Mouse (Mus musculus) mouse embryonic stem cell (cell line): ENCODE measurements around the gene Tax1bp3.

Experiments used
- in situ Hi-C, 2 experiments: fragments of 300-500 bp; cut with MboI; formaldehyde crosslinking; loops; 1 replicate in 1 of 2; 3 replicates in 1 of 2; pipeline ENCODE4 v1.14.3; 2019 to 2020; ENCODE audit warnings: low sequenced_read_pairs in 2 of 2, low pct_unique_long_range_greater_than_20kb in 1 of 2, mixed read lengths in 1 of 2; ENCODE audit not compliant: unreplicated experiment in 1 of 2

Tax1bp3 gene

DNA sequence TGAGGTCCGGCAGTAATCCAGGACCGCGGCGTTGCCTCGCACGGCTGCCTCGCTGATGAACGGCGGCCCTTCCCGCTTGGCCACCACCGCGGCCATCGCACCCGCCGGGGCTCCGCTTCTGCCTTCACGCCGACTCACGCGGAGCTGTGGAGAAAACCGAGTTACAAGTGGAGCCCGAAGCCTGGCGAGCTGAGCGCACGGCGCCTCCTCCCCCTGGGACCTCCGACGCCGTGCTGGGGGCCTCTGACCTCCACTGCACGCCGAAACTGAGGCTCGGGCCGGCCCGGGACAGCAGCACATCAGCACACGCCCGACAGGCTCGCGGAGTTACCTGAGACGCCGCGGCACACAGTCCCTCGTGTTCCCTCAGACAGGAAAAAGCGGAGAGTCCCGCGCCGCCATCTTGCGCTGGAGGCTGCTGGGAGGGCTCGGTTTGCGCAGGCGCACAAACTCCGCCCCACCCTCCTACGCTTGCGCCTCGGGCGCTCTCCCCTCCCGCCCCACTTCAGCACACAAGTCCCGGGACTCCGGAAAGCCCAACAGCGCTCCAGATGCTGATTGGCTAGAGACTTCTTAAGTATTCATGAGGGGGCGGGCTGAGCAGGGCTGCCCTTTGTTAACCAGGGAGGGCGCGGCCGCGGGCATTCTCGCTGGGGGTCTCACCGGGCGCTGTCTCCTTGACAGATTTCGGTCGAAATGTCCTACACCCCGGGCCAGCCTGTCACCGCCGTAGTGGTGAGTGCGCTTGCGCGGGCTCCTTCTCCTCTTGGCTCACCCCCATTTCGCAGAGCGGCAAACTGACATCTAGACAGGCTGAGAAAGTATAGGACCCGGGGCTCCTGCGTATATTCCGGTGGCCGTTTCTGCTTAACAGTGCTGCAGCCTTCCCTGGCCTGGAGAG is at the start of gene Tax1bp3, which contains the start of gene Emc6:
TSS of gene Tax1bp3 (plus strand) at position 476 of the 901 bp plus-strand sequence.
TSS of gene Emc6 (minus strand) at position 430 of the 901 bp plus-strand sequence.
- in situ Hi-C loops, result no loop called here

DNA sequence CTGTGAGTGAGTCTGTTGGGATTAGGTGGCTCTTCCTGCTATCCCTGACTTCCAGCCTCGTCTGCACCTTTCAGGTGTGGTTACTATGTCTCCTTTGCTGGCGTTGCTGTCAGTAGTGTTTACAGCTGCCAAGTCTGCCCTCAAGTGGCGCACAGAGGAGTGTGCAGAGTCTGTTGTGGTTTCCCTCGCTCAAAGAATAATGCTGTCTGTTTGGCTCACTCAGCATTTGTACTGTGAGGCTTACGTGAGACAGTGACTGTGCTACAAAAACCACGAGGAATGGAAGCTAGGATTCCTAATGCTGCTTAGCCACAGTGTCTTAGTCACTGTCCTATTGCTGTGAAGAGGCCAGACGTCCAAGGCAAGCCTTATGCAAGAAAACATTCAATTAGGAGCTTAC is 45.9 kb upstream of the Tax1bp3 start:
- in situ Hi-C loops, result no loop called here

DNA sequence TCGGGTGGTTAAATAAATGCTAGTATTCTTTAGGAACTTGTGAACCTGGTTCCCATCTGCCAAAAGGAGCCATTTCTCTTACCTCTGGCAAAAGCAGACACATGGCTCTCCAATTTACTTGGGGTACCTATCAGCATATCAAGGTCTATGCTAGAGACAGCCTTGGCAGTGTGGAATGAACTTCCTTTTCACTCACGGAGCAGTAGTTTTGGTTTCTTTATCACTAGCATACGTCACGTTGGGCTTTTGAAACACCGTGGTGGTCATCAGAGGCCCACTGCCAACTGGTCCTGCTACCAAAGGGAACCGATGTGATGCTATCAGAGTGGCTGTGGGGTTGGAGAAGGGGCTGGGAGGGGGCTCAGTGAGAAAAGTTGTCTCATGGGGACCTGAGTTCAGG is 43.9 kb upstream of the Tax1bp3 start:
- in situ Hi-C loops, result no loop called here

DNA sequence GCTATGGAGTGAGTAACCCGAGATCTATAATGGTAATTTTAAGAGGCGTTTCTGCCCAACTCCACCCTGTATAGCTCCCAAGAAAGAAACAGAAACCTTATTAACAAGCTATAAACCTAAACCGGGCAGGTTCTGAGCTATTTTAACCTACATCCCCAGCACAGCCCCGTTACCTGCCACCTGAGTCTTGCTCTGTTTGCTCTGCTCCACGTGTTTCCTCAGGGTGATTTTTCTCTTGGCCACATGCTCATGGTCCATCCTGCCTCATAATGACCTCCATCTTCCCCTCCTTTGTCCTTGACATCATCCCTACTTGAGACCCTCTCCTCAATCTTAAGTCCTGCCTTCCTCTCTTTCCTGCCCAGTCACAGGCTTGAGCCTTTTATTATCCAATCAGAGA is 42.7 kb upstream of the Tax1bp3 start:
- in situ Hi-C loops, result no loop called here

DNA sequence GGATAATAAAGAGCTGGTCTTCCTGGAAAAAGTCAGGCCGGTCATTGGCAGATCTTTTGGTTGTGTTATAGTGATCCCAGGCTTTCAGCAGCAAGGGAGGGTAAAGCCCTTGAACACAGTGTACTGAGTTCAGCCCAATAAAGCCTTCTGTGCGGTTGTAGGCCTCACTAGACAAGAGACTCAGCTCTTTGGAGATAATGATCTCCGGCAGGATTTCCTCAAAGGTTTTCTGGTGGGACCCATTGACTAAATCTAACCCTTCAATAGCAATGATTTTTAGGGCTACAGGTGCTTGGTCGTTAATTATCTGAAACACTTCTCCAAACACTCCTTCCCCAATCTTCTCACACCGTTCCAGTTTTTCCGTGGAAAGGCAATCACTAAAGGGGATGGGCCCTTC is 40.3 kb upstream of the Tax1bp3 start:
- in situ Hi-C loops, result no loop called here

DNA sequence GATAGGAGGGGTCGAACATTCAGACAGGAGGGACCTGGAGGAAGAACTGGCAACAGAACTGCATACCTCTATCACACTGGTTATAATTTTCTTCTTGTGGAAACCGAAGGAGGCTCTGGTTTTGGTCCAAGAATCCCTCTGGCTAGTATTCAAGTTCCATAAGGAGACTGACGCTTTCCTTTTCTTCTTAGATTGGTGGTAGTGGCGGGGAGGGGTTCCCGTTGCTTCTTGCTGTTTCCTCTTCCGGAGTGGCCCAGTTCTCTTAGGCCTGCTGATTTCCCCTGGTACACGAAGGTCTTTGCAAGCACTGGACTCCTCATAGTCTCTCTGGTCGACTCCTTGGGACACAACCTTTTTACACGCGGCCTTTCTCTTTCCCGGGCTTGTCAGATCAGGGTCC is 39.8 kb upstream of the Tax1bp3 start:
- in situ Hi-C loops, result no loop called here

DNA sequence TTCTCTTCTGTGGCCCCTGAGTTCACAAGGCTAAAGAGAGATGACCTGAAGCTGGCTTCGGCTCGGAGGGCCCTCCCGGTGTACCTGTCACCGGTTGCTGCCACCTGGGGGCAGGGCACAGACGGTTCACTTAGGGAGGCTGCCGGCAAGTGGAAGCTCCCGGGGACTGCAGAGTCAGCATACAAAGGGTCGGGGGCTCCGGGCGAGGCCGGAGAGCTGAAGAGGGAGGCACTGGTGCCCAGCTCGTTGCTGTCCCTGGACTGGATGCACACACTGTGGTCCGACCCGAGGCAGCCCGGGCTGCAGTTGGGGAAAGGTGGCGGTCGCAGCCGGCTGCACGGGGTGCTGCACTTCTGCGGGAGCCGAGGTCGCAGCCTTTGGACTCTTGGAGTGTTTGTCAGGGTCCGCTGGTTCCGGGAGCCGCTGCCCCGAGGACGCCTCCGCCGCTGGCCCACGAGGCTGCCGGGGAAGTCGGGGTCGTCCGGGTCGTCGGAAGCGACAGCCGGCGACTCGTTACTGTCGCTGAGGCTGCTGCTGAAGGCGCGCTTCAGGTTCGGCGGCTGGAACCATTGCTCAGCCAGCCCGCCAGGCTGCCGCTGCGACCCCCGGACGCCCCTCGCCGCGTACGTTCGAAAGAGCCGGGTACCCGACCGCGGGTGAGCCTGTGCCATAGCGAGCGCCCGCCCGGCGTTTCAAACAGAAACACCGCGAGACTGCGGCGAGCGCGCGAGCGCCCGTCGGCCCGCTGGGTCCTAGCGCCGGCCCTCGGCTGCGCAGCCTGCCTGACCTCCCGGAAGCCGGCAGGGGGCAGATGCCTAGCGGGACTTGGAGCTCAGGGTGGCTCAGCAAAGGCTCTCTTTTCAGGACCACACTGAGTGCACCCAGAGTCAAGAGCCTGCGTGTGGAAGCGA is 39.0 kb upstream of the Tax1bp3 start, which contains the start of gene Haspin:
TSS of gene Haspin (minus strand) at position 704 of the 911 bp plus-strand sequence.
- in situ Hi-C loops, result no loop called here

DNA sequence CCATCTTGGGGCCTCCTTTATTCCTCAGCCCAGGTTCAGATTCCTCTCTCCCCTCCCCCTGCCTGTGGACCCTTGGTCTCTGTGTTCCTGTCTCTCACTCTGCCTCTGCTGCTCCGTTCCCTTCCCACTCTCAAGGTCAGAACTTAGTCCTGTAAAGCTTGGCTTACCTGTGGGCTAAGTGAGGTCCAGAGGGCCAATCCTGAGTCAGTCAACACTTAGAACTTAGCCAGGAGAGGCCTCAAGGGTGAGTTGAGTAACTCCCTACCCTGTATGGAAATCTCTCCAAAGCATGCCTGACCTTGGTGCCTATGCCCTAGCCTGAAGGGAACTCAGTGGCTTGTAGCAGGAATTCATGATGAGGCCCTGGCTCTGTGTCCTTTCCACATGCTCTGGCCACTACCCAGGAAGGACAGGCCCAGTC is 32.6 kb upstream of the Tax1bp3 start:
- in situ Hi-C loops, result no loop called here

DNA sequence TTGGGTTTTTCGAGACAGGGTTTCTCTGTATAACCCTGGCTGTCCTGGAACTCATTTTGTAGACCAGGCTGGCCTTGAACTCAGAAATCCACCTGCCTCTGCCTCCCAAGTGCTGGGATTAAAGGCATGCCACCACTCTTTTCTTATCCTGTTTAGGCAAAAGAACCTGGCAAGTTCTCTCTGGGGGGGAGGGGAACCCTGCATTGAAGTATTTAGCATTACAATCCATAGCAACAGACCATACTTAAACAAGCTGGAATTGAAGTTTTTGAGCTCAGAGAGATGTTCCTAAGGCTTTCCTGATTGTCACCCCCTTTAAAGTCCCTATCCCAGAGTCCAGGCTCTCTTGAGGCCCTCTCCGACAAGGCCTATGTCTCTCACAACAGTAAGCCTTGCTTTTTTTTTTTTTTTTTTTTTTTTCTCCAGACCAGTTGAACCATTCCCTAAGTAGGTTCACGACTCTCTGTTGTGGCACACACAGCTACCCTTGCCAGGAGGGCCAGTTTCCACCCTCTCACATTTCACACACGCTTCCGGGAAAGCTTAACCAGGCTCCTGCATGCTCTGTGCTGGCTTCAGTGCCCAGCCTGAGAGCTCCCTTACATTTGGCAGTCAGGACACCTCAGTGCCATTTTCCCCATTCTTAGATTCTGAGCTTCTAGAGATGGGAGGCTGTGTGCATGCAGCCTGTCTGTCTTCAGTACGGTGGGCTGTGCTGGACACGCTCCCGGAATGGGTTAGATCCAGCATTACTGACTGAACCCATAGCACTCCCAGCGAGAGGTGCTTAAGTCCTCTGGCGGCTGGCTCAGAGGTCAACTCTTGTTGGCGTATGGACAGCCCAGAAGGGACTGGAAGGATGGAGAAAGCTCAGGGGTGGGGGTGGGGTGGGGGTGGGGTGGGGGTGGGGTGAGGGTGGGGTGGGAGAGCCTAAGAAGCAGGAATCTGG is 30.6 kb upstream of the Tax1bp3 start:
- in situ Hi-C loops, result no loop called here

DNA sequence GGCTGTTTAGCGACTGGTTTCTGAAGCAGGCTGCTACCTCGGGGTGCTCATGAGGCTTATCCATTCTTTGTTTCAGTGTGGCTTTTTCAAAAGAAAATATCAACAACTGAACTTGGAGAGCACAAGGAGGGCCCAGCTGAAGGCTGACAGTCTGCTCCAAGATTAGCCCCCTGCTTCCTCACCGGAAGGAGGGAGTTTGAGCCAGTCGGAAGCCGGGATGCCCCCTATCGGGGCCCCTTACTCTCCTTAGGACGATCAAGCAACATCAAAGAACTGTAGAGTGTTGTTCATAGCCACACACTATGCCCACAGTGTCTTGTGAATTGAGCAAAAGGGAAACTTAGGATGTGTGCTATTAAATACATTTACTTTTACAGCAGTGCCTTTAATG is 29.9 kb upstream of the Tax1bp3 start:
- in situ Hi-C loops, result no loop called here

DNA sequence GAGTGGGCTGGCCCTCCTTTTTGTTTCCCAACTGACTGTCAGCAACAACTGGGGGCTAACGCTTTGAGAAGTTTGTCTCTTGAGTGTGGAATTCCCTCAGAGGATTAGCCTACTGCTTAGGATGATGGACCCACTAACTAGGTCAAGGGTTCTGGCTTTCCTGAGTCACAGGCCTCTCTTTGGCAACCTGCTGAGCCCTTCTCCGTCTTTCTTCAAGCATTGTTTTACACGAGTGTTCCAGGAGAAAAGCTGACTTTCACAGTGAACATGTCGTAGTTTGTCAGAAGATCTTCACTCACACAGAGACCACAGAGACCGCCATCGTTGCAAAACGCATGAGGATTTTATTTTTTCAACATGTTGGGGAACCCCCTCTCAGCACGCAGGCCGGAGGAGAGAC is 28.7 kb upstream of the Tax1bp3 start:
- in situ Hi-C loops, result no loop called here

DNA sequence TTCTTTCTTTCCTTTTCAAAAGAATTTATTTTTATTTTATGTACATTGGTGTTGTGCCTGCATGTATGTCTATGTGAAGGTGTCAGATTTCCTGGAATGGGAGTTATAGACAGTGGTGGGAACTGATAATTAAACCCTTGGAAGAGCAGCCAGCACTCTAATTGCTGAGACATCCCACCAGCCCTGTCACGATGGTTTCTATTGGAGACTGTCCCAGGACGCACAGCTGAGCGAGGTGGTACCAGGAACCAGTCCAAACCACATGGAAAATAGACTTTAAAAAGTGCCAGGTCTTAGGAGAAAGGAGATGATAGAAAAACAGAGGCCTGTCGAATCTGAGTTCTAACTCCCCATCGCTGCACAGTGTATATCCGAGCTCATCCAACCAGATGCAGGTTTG is 21.8 kb upstream of the Tax1bp3 start:
- in situ Hi-C loops, result no loop called here

DNA sequence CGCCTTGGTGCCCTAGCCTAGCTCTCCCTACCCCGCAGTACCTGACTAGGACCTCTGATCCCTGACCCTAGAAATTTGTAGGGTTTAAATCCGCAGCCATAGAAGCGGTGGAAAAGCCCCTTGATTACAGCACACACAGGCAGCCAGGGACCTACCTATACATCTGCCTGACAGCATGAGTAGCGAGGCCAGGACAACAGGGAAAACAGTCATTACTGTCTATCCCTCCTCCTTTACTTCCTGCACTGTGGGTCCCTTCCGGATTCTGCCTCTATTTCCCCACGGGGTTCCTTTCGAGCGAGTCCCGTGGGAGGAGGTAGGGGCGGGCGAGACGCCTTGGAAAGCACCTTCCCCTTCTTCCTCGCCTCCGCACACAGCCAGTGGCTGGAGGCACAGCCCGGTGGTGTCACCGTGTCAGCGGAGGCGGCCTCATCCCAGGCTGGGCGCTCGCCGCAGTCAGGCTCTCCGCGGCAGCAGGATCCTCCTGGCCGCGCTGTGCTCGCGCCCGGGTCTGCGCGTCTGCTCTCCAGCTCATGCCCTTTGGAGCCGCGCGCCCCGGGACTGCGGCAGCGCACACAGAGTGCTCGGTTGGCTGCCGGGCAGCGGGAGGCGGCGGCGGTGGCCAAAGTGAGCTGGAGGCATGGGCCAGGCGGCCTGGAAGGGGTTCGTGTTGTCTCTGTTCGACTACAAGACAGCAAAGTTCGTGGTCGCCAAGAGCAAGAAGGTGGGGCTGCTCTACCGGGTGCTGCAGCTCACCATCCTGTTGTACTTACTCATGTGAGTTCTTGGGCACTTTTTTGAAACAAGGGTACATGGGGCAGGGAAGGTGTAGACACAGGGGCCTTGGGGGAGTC is 16.7 kb upstream of the Tax1bp3 start, which contains the start of gene P2rx5:
TSS of gene P2rx5 (plus strand) at position 465 of the 854 bp plus-strand sequence.
- in situ Hi-C loops, result no loop called here

DNA sequence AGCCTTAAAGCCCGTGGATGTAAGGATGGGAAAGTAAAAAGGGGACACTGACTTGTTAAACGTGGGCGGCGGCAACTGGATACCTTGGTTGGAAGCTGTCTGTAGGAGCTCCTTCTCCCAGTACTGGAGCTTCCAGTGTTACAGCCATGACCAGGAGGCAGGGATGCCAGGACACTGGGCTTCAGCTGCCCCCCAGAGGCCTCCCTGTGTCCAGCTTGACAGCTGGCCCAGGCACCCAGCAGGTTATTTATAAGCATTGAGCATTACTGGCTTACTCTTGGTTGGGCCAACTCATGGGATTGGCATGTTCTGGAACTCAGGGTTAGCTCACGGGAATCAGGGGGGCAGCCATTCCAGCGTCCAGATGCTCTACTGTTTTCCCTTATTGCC is 16.1 kb upstream of the Tax1bp3 start:
- in situ Hi-C loops, result no loop called here

DNA sequence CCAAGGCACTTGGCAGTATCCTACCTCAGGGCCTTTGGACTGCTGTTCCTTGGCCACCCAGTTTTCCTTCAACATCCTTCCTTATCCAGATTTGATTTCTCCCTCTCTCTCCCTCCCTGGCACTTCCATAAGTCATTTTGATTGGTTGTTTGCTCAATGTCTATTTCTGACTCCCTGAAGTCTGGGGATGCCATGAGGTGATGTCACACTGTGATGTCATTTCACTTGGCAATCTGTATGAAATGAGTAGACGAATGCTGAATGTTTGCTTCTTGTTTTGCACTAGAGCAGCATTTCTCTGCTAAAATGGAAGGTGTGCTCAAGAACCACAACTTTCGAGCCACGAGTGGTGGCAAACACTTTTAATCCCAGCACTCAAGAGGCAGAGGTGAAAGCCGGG is 15.3 kb upstream of the Tax1bp3 start:
- in situ Hi-C loops, result no loop called here

DNA sequence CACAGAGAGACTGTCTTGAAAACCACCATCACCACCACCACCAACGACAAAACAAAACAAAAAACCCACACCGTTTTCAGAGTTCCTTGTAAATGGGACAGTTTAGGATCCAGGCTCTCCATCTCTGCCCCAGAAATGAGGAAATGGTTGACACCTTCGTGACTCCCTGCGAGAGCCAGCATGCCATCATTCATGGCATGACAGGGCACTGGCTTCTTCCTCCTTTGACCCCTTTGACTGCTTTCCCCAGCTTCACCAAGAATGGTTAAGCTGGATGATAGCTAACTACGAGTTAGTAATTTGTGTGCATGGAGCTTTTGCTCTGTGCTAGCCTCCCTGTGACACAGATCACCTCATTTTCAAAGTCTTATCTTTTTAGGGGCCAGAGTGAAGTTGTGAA is 14.6 kb upstream of the Tax1bp3 start:
- in situ Hi-C loops, result no loop called here

DNA sequence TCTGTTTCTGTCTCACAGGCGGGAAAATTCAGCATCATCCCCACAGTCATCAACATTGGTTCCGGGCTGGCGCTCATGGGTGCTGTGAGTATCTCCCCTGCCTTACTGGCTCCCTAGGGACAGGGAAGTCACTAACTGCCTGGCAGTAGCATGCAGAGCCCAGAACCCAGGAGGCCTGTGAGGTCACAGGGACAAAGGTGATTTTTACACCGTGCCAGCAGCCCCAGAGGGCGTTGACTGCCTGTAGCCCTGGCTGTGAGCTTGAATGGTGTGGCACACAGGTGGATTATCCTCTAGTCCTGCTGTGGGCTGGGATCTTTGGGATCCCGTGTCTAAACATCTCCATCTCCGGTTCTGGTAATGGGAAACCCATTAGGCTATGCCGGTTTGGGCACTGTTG is 8.8 kb upstream of the Tax1bp3 start:
- in situ Hi-C loops, result no loop called here
